Mouse (Mus musculus): Measurements from ENCODE around the gene Mapk9.

DNA sequence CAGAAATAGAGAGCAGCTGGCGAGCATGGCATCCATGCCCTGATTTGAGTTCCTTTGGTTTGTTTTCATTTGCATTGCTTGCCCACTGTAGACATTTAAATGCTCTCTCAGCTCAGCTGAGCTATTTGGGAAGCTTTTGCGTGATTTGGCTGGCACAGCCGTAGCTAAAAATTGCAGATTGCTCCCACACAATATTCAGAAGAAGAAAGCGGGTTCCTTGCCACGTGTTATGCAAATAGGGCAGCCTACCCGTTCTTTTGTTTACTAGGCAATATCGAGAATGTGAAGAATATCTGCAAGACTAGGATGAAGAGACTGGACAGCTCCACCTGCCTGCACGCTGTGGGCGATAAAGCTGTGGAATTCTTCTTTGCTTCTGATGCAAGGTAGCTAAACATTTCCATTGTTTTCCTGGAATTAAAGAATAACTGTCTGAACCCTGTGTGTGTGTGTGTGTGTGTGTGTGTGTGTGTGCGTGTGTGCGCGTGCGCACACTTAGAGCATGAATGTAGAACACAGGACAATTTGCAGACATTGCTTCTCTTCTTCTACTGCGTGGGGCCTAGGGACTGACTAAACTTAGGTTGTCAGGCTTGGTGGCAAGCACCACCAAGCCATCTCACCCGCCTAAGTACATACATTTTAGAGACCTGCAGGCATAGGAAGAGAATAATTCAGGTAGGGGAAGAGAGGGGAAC lies 27.5 kb upstream of the Mapk9 start:
- no peak for TF ChIP-seq ZNF384 (IDR thresholded peaks at IDR 0.05; ENCODE audit: low read depth, low read length)
- TF ChIP-seq MAFK (IDR thresholded peaks at IDR 0.05; ENCODE audit: insufficient read depth, low read depth, low read length): no peak
- TF ChIP-seq CHD2 (IDR thresholded peaks at IDR 0.05; ENCODE audit: low read depth, low read length): no peak
- TF ChIP-seq ZC3H11A (IDR thresholded peaks at IDR 0.05; ENCODE audit: borderline replicate concordance, low read depth, low read length): no peak
- no peak for TF ChIP-seq HCFC1 (IDR thresholded peaks at IDR 0.05; ENCODE audit: borderline replicate concordance, insufficient read depth, low read length)
